Mouse (Mus musculus): ENCODE results near the gene Gm15517. TPM values are rescaled to one million over a fixed set of nuclear protein-coding genes. Genes with fewer than 3 reads are reported as not detected.
"Not testable (repeated sequence)": the region's sequence is repeated elsewhere in the genome, so short reads cannot be mapped to it uniquely, and the experiment has no call there.

Gm15517 gene
- not detected for total RNA-seq (2021)

GRCm38 (mm10) chr7:44261147-44261546, at the start of gene Gm15517:
Gm15517 (plus strand) TSS chr7:44261447.
- DNase-seq = no peak

DNA sequence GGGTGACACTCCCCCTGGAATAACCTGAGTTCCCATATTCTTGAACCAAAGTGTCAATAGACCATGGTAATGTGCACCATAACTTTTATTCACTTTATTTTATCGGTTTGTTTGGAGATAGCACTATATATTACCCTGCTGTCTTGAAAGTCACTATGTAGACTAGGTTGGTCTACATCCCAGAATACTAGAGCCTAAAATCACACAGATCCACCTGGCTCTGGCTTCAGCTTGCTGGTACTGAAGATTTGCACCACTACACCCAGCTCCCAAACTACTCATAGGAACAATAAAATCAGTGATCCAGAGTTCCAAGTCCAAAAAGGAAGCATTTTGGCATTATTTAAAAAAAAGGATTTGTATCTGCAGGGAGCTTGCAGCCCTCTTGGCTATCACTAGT, 45.6 kb upstream of the Gm15517 start, which contains the start of gene Klk1b5:
Klk1b5 (plus strand) TSS at position 301 of the 400 bp plus-strand sequence.
- DNase-seq = no peak

DNA sequence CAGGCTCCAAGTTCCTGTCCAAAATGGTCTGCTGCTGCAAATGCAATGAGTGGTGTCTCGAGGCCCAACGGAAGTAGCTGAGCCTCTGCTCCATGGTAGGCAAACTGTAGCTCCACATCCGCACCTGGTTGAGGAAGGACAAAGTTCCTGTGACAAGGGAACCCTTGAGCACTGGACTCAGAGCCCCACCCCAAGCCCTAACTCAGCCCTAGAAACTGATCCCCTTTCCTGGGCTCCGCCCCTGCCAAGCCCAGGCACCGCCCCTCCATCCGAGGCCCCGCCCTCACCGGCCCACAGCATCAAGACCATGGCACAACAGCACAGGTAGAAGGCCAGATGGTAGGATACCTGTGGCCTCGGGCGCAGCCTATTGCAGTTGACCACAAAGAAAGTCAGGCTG, 39.6 kb upstream of the Gm15517 start:
- DNase-seq = not testable (repeated sequence)

GRCm38 (mm10) chr7:44222335-44222734, 38.9 kb upstream of the Gm15517 start:
- not testable (repeated sequence) for DNase-seq

GRCm38 (mm10) chr7:44225076-44225475, 36.2 kb upstream of the Gm15517 start, which contains the start of gene Klk1:
Klk1 (plus strand) TSS chr7:44225360.
- DNase-seq = no peak

DNA sequence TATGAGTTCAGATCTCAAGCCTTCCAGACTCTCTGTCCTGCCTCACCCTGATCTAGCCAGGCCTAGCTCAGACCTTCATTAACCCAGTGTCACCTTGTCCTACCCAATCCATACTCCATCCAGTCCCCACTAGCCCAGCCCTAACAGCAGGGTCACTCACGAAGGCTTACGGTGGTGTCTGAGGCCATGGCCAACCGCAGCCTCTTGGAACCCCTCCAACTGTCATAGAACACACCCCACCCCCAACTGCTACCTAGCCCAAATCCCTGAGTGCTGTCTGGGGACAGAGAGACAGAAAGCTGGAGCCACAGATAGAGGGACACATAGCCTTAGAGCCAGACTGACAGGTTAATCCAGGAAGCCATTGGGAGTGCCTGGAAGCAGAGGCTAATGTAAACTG, 25.3 kb upstream of the Gm15517 start, which contains the start of gene Gm36864:
Gm36864 (plus strand) TSS at position 269 of the 400 bp plus-strand sequence.
- DNase-seq = no peak

GRCm38 (mm10) chr7:44239913-44240312, 21.3 kb upstream of the Gm15517 start:
- no peak for DNase-seq

- no peak for DNase-seq
Measured at GRCm38 (mm10) chr7:44240712-44241111, 20.5 kb upstream of the Gm15517 start.

DNA sequence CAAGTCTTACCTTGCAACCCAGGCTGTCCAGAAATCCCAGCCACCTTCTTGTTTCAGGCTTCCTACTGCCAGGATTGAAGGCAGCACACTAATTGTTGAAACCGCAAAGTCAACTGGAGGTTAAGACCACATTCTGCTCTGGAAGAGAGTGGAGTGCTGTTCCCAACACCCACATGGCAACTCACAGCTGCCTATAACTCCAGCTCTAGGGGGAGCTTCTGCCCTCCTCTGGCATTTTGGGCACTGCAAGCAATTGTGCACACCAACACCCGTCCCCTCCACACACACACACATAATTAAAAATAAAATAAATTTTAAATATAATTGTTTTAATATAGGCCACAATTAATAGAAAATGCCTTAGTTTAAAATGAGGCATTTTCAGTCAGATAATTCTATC, 20.1 kb upstream of the Gm15517 start:
- no peak for DNase-seq

- no peak for DNase-seq
Measured at GRCm38 (mm10) chr7:44244080-44244479, 17.2 kb upstream of the Gm15517 start.

- DNase-seq = peak; percentile 90 to 92
Measured at GRCm38 (mm10) chr7:44246055-44246983, 14.9 kb upstream of the Gm15517 start, which contains the start of the genes 1700028J19Rik and 2410002F23Rik. 1700028J19Rik (minus strand) TSS chr7:44246695. 2410002F23Rik (plus strand) TSS chr7:44246722.

DNA sequence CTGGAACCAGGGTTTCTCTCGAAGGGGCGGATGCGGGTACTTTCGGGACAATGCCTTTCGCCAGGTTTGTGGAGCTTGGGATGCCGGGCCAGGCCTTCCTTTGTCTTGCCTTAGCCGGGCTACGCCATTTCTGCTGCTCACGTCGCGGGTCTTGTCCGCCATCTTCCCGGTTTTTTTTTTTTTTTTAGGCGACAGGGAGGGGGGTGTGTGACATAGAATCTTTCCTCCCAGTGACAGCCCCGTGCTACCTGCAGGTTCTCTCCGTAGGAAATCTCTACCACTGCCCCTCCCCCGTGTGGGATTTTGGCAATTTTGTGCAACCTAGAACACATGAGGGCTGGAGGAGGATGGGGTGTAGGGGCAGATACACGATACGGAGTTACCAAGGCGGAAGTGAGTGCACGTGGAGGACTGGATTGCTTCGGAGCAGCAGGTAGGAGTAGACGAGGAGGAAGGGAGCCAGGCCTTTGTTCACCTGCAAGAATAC, 14.2 kb upstream of the Gm15517 start:
- peak in 1 of 2 experiments; percentile 26 for DNase-seq

GRCm38 (mm10) chr7:44247971-44248370, 13.3 kb upstream of the Gm15517 start:
- no peak for DNase-seq

DNA sequence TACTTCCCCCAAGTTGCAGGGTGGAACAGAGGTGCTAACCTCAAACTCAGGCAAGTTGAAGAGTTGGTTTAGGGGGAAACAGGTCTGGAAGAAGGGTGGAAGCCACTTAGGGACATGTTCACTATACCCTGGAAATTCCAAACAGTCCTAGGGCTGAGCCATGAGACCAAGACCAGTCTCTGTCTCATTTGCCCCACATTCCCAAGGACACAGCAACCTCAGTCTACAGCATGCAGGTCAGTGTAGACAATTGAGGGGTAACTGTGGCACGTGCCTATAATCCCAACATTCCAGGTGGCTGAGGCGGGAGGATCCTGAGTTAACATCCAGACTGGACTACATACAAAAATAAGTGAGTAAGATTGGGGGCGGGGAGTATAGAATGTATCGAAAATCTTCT, 12.0 kb upstream of the Gm15517 start:
- DNase-seq = no peak

- not testable (repeated sequence) for DNase-seq
Measured at GRCm38 (mm10) chr7:44250732-44251275, 10.4 kb upstream of the Gm15517 start.

GRCm38 (mm10) chr7:44253023-44253616, 8.1 kb upstream of the Gm15517 start:
- DNase-seq = no peak

DNA sequence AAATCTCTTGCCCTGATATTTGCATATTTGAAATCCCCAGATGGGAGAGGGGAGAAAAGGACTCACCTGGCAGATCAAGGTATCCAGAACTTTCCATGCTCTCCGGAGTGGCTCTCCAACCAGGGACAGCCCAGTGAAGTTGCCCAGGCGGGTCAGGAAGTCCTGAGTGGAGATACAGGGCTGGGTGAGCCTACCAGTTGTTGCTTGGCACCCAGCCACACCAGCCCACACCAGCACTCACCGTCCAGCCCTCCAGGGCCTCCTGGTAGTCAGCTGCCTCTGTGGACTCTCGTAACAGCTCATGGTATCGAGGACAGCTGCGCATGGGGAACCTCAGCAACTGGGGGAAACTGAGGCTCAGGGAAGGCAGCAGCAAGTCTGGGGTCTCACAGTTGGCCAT, 6.3 kb upstream of the Gm15517 start:
- no peak for DNase-seq

- no peak for DNase-seq
Measured at GRCm38 (mm10) chr7:44257278-44257677, 4.0 kb upstream of the Gm15517 start, which contains the start of gene Acp4. Acp4 (minus strand) TSS chr7:44257378.

DNA sequence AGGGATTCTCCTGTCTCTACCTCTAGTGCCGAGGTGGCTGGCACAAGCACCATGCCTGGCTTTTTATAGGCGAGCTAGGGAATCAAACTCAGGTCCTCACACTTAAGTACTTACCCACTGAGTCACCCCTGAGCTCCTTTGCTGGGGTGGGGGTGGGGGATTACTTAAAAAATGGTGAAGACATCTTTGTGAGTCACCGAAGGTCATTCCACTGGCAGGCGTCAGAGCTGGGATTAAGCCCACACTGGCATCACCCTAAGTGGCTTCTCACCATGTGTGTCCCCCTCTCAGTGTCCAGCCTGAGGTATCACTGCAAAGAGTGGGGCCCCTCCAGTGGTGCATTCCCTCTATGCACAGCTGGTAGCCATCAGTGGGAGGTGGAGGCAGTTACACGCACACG, 837 bp upstream of the Gm15517 start:
- DNase-seq = no peak

DNA sequence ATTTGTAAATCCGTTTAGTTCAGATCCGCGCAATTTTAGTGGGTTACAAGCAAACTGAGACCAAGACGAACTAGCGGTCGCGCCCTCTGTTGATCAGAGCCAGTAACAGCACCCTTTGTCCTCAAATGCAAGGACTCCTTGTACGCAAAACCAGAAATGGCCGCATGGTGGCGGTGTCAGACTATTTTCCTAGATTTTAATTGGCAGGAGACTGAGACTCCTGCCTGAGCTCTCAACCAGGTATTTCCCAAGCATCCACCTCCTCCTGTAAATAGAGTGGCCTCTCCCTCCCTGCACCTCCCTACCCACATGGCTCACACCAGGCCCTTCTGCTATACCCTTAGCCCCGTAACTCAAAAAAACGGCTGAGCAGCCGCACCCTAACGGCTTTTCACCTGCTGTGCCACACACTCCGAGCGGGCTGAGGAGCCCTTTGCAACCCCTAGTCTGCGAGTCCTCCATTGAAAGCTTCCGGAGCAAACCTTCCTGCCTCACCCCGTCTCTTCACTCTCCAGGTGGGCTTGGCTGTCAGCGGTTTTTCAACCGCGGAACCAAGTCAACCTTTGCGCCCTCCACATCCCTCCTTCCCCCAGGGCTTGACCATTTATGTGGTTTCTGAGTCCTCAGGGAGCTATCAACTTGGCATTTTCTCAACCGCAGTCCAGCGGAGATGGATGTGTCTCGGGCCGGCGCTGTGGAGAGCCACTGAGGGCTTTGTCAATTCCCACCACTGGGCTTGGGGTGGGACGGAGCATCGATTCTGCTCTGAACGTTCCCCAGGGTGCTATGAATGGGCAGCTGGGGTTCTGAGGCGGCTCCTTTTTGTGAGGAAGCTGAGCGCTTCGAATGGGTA, 1.8 kb downstream of the Gm15517 start:
- DNase-seq = peak; percentile 93 to 97

GRCm38 (mm10) chr7:44268117-44268516, 6.9 kb downstream of the Gm15517 start:
- DNase-seq = no peak

DNA sequence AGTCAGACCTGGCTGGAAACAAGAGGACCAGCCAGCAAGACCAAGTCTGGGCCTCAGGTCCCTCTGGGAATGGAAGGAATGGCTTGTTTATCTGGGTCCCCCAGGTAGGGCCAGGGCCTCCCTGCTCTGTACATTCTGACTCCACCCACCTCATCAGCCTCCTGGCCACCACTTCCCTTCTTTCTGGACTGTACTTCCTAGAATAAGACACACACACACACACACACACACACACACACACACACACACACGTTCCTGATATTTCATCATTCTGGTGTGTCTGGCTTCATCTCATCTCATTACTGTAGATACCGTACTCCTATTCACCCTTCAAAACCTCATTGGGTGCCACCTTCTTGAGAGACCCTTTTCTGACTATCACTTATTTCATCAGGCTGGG, 8.2 kb downstream of the Gm15517 start:
- no peak for DNase-seq
